Mouse (Mus musculus) embryo, embryonic 10.5 days (tissue): ENCODE measurements at regions not wholly inside any gene's neighbourhood (a gene's known extent, or its start where the extent isn't known, plus 50 kb on each side); places are given as distances from the start of the nearest gene placed in this dataset.
A peak's percentile ranks its signal among the peaks of the same experiment; 100 is the strongest.

Source experiments
- DNase-seq: peaks from one replicate; pipeline ENCODE4 v3.0.0-alpha.2; 2015; ENCODE audit warnings: low spot score

- no peak for DNase-seq
Observed at GRCm38 (mm10) chr13:79182630-79183412, 983.3 kb upstream of the Nr2f1 start.

DNA sequence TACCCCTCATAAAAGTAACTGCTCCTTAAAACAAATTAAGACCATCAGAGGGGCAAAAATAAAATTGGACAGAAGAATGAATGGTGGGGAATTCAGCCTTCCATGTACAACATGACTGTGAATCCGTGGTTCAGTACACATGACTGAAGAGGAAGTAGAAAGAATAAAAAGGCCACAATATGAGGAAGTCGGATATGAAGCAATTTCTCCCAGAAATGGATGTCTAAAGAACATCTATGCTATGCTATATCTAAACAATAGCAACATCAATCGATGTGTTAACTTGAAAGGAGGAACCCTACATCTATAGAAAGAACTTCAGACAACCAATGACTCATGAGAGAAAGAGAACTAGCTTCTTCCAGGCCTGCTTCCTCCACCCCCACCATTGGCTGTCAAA lies 959.2 kb upstream of the Nr2f1 start:
- DNase-seq, result no peak

GRCm38 (mm10) chr13:79142903-79143302 lies 943.3 kb upstream of the Nr2f1 start:
- DNase-seq, result no peak

DNA sequence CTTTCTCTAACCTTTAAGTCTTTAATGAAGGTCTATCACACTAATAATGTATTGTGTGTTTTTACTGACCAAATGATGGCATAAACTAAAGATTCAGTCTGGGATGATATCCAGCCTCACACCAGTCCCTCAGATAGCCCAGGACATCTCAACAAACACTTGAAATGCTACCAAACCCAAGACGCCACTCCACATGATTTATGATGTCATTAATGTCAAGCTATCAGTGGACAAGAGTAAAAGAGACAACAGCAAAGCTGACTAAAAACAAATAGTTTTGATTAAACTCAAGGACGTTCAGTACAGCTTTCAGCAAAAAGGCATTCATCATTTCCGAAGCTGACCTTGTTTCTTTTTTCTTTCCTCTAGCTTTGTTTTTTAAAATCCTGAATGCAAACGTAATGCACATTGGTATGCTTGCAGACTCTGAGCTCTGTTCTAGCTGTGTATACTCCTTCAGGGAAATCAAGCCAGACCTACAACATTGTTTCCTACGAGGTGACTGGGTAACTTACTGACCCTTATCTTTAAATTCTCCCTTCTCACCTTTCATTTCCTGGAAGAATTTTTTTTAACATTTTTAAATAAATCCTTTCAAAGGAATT lies 941.9 kb upstream of the Nr2f1 start:
- peak; percentile 59 for DNase-seq

DNA sequence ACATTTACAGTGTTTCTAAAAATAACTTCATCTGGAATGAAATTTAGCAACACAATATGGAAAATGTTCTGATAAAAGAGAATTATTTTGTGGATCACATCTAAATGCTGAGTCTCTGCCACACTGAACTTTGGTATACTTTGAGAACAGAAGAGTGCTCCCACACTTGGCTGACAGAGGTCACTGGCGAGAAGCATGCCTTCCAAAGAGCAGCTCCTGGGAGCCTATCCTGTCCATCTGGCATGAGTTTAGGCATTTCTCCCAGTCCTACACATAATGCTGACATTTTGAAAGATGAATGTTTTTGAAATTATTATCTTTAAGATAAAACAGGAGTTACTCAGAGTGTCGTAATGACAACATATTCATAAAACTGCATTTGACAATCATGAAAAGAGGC lies 939.2 kb upstream of the Nr2f1 start:
- DNase-seq, result peak; percentile 55

DNA sequence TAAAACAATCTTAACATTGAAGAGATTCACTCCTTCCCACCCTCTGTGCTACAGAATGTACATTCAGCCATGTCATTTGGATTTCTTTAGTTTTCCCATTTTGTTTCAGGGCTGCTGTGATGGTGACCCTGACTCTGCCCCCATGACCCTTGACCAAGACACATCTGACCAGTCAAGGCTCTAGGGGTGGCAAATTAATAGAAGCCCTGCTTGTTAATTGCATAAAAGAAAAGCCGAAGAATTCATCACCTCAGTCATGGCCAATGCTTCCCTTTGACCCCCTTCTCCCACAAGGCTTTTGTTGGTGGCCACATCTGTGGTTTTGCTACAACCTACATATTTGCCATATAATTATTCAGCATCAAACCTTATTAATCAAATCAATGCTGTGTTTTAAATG lies 937.2 kb upstream of the Nr2f1 start:
- DNase-seq, result peak; percentile 75
